Mouse (Mus musculus): ENCODE data around the gene Galr2. TPM values are rescaled to one million over a fixed set of nuclear protein-coding genes. Genes with fewer than 3 reads are reported as not detected.

Galr2 gene
- polyA plus RNA-seq, 1 experiment from 2014 or later, result 0.11 TPM

GRCm38 (mm10) chr11:116255090-116255981, 25.4 kb upstream of the Galr2 start:
- H3K27ac ChIP-seq, result no peak overlapping the region
- H3K4me3 ChIP-seq, result no peak overlapping the region
- peaks cover 100% of the 10 kb centered on the region for H3K36me3 ChIP-seq
- H3K27me3 ChIP-seq (ENCODE audit: low read depth, poor library complexity, severe bottlenecking), result no peaks in the 10 kb centered on the region
- H3K4me1 ChIP-seq, result no peaks in the 10 kb centered on the region
- no peaks in the 10 kb centered on the region for H3K9me3 ChIP-seq (replicated peaks)
- no peak for DNase-seq (ENCODE audit: low spot score)
- 88% methylated on average over 22 of the region's 22 CpGs for WGBS

GRCm38 (mm10) chr11:116255982-116256675, 24.6 kb upstream of the Galr2 start:
- Histone ChIP-seq H3K36me3 (peaks cover 100% of the 10 kb centered on the region), H3K4me3 (no peak overlapping the region), H3K27me3 (ENCODE audit: low read depth, poor library complexity, severe bottlenecking) (no peaks in the 10 kb centered on the region), H3K27ac (no peak overlapping the region), H3K4me1 (no peaks in the 10 kb centered on the region), H3K9me3 (replicated peaks) (no peaks in the 10 kb centered on the region)
- WGBS, result 90% methylated on average over 9 of the region's 9 CpGs
- no peak for DNase-seq (ENCODE audit: low spot score)

GRCm38 (mm10) chr11:116259461-116259860, 21.3 kb upstream of the Galr2 start:
- Histone ChIP-seq H3K4me1 (no peaks in the 10 kb centered on the region), H3K36me3 (peaks cover 100% of the 10 kb centered on the region), H3K9me3 (replicated peaks) (no peaks in the 10 kb centered on the region), H3K27me3 (ENCODE audit: low read depth, poor library complexity, severe bottlenecking) (no peaks in the 10 kb centered on the region), H3K4me3 (no peak overlapping the region), H3K27ac (no peak overlapping the region)
- DNase-seq (ENCODE audit: low spot score), result no peak
- 92% methylated on average over 8 of the region's 8 CpGs for WGBS

DNA sequence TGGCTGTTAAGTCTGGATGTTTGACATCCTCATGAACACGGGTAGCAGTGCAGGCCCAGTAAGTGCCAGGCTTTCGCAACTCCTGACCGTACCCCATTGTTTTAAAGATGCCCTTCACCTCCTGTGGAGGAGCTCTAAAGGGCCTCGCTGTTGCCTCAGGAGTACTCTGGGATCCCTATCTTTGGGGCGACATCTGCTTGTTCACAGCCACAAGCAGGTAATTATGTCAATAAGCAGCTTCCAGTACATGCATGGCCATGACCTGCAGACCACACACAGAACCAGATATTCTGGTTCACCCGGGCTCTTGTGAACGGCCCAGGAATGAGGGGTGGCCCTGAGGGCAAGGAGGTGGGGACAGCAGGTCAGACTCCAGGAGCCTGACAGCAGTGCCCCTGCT, 20.5 kb upstream of the Galr2 start:
- Histone ChIP-seq H3K4me3 (no peak overlapping the region), H3K27ac (no peak overlapping the region), H3K9me3 (replicated peaks) (no peaks in the 10 kb centered on the region), H3K36me3 (peaks cover 100% of the 10 kb centered on the region), H3K27me3 (ENCODE audit: low read depth, poor library complexity, severe bottlenecking) (no peaks in the 10 kb centered on the region), H3K4me1 (no peaks in the 10 kb centered on the region)
- 79% methylated on average over 7 of the region's 7 CpGs for WGBS
- DNase-seq (ENCODE audit: low spot score), result no peak

- Histone ChIP-seq H3K36me3 (peaks cover 99% of the 10 kb centered on the region), H3K9me3 (replicated peaks) (no peaks in the 10 kb centered on the region)
- WGBS, result 92% methylated on average over 11 of the region's 11 CpGs
Observed at GRCm38 (mm10) chr11:116265352-116265751, 15.4 kb upstream of the Galr2 start.

DNA sequence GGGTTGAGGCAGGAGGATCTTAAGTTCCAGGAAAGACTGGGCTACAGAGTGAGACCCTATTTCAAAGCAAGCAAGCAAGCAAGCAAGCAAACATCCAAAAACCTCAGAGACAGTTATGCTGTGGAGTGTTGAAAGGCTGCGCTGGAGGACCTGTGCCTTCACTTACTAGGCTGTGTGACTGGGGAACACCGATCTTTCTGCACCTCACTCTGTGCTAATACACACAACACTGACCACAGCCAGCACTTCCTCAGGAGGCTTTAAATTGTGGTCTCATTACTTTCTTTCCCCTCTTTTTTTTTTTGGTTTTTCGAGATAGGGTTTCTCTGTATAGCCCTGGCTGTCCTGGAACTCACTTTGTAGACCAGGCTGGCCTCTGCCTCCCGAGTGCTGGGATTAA, 14.9 kb upstream of the Galr2 start:
- Histone ChIP-seq H3K36me3 (peaks cover 99% of the 10 kb centered on the region), H3K4me1 (no peaks in the 10 kb centered on the region), H3K27ac (no peak overlapping the region), H3K9me3 (replicated peaks) (no peaks in the 10 kb centered on the region), H3K4me3 (no peak overlapping the region), H3K27me3 (ENCODE audit: low read depth, poor library complexity, severe bottlenecking) (no peaks in the 10 kb centered on the region)
- WGBS, result 92% methylated on average over 4 of the region's 4 CpGs
- DNase-seq (ENCODE audit: low spot score), result no peak

More at GRCm38 (mm10) chr11:116265352-116265751, 15.4 kb upstream of the Galr2 start:
- no peak for DNase-seq (ENCODE audit: low spot score)
- no peaks in the 10 kb centered on the region for H3K27me3 ChIP-seq (ENCODE audit: low read depth, poor library complexity, severe bottlenecking)
- H3K4me3 ChIP-seq, result no peak overlapping the region
- no peak overlapping the region for H3K27ac ChIP-seq
- no peaks in the 10 kb centered on the region for H3K4me1 ChIP-seq

DNA sequence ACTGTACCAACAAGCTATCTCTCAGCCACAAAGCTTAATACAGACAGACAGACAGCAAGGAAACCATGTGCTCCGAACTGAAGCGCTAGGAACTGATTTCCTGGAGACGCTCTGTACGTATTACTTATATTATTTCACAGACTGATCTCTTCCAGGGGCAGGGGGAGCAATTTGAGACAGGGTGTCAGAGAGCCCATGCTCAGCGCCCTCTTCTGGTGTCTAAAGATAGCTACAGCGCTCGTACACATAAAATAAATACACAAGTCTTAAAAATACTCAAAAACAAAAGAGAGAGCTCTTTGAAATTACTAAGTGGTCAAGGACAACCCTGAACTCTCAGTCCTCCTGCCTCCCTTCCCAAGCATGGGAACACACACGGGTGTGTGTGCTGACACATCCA, 13.1 kb upstream of the Galr2 start:
- peaks cover 99% of the 10 kb centered on the region for H3K36me3 ChIP-seq
- 87% methylated on average over 8 of the region's 8 CpGs for WGBS
- peaks cover 9% of the 10 kb centered on the region for H3K4me1 ChIP-seq
- no peak overlapping the region for H3K4me3 ChIP-seq
- H3K9me3 ChIP-seq (replicated peaks), result no peaks in the 10 kb centered on the region
- no peak overlapping the region for H3K27ac ChIP-seq
- no peaks in the 10 kb centered on the region for H3K27me3 ChIP-seq (ENCODE audit: low read depth, poor library complexity, severe bottlenecking)
- no peak for DNase-seq (ENCODE audit: low spot score)

DNA sequence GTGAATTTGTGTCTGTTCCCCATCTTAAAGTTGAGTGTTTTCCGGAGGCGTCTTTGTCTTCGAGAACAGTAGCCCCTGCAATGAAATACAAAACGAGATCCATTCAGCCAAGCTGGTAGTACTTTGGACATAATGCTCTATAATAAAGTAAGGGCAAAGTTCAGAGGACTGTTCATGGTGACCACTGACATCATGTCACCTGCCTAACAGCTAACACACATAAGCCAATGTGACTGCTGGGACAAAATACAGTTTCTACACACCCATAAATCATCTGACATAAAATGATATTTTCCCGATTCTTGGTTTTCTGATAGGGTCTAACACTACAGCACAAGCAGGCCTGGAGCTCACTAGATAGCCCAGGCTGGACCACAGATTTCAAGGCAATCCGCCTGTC, 12.4 kb upstream of the Galr2 start:
- Histone ChIP-seq H3K27ac (no peak overlapping the region), H3K36me3 (peaks cover 93% of the 10 kb centered on the region), H3K4me1 (peaks cover 15% of the 10 kb centered on the region), H3K9me3 (replicated peaks) (no peaks in the 10 kb centered on the region), H3K4me3 (no peak overlapping the region), H3K27me3 (ENCODE audit: low read depth, poor library complexity, severe bottlenecking) (no peaks in the 10 kb centered on the region)
- no peak for DNase-seq (ENCODE audit: low spot score)
- WGBS, result 93% methylated on average over 6 of the region's 6 CpGs

GRCm38 (mm10) chr11:116269560-116269959, 11.2 kb upstream of the Galr2 start:
- no peak for DNase-seq (ENCODE audit: low spot score)
- no peak overlapping the region for H3K4me3 ChIP-seq
- H3K4me1 ChIP-seq, result peaks cover 22% of the 10 kb centered on the region
- peaks cover 80% of the 10 kb centered on the region for H3K36me3 ChIP-seq
- H3K27me3 ChIP-seq (ENCODE audit: low read depth, poor library complexity, severe bottlenecking), result no peaks in the 10 kb centered on the region
- H3K27ac ChIP-seq, result no peak overlapping the region
- 95% methylated on average over 8 of the region's 8 CpGs for WGBS
- H3K9me3 ChIP-seq (replicated peaks), result no peaks in the 10 kb centered on the region

DNA sequence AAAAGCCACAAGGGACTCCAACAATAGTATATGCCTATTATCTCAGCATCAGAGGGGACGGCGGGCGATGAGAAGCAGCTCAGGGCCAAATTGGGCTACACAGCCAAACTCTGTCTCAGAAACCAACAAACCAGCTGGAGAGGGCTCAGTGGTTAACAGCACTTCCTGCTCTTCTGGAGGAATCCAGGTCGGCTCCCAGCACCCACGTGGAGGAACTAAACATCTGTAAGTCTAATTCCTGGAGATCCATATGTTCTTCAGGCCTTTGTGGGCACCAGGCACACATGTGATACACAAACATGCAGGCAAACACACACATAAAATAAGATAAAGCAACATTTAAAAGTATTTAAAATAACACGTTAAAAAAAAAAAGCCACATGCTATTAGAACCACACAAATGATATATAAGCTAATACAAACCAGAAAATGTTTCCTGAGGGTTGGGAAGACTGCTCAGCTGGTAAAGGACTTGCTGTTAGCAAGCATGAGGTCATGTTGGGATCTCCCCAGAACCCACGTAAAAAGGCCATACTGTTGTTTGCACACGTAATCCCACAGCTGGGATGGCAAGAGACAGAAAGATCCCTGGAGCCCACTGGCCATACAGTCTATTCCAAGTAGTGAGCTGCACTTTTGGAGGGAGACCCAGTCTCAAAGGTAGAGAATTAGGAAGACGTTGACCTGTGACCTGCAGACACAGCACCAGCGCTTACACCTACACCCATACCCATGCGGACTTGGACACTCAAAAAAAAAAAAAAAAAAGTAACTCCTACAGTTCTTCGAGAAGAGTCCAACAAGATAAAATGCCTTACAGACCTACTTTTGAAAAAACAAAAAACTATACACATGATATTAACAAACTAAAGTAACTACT, 7.9 kb upstream of the Galr2 start:
- Histone ChIP-seq H3K27ac (peak overlapping the region; percentile 88; the same call in 1 of the 2 replicates), H3K9me3 (replicated peaks) (no peaks in the 10 kb centered on the region), H3K4me3 (peak overlapping the region; percentile 89), H3K27me3 (ENCODE audit: low read depth, poor library complexity, severe bottlenecking) (no peaks in the 10 kb centered on the region), H3K36me3 (peaks cover 48% of the 10 kb centered on the region), H3K4me1 (peaks cover 25% of the 10 kb centered on the region)
- 60% methylated on average over 12 of the region's 12 CpGs for WGBS
- no peak for DNase-seq (ENCODE audit: low spot score)

- Histone ChIP-seq H3K36me3 (peaks cover 40% of the 10 kb centered on the region), H3K4me3 (peak overlapping the region; percentile 89), H3K27ac (peak overlapping the region; percentile 88), H3K4me1 (peaks cover 25% of the 10 kb centered on the region), H3K27me3 (ENCODE audit: low read depth, poor library complexity, severe bottlenecking) (no peaks in the 10 kb centered on the region), H3K9me3 (replicated peaks) (no peaks in the 10 kb centered on the region)
- no peak for DNase-seq (ENCODE audit: low spot score)
- under 1% methylated on average over 39 of the region's 39 CpGs for WGBS
Observed at GRCm38 (mm10) chr11:116273469-116274044, 7.2 kb upstream of the Galr2 start.

DNA sequence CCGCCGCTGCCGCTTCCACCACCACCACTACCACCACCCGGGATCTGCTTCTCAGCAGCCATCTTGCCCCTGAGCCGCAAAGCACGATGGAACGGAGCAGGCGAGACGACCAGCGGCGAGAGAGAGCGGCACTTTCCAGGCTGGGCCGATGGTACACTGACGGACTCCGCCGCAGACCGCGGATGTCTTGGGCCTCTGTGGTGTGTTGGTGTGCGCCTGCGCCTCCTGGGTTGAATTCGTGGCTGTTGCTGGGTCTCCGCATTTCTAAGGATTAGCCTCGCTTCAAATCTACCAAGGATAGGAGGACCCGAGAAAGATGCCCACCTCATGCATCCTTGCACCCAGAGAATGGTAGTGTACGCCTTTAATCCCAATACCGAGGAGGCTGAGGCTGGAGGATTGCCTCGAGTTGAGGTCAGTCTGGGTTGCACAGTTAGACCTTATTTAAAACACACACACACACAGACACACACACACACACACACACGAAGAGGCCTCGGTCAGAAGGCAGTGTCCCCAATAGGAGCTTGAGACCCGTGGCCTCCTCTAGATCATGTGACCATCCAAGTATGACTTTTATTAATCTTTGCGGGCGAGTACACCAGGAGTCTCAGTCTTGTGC, 6.6 kb upstream of the Galr2 start, which contains the start of gene Srp68:
Srp68 (minus strand) TSS at position 173 of the 622 bp plus-strand sequence.
- H3K4me3 ChIP-seq, result peak within 1 kb of the TSS; percentile 89
- peaks cover 25% of the 10 kb centered on the region for H3K4me1 ChIP-seq
- H3K36me3 ChIP-seq, result peaks cover 35% of the 10 kb centered on the region
- H3K27me3 ChIP-seq (ENCODE audit: low read depth, poor library complexity, severe bottlenecking), result no peaks in the 10 kb centered on the region
- peak within 1 kb of the TSS; percentile 88 for H3K27ac ChIP-seq
- WGBS, result 6% methylated on average over 32 of the region's 32 CpGs
- no peaks in the 10 kb centered on the region for H3K9me3 ChIP-seq (replicated peaks)
- DNase-seq (ENCODE audit: low spot score), result peak; percentile 91

Data from limb, embryonic 10.5 days (tissue).